Mouse (Mus musculus): ENCODE measurements around the gene Dnajc7.
A peak's percentile ranks its signal among the peaks of the same experiment; 100 is the strongest.
"Not testable (repeated sequence)": the region's sequence is repeated elsewhere in the genome, so short reads cannot be mapped to it uniquely, and the experiment has no call there.

Dnajc7 gene

GRCm38 (mm10) chr11:100619982-100620381 lies at the start of gene Dnajc7:
TSS of gene Dnajc7 (minus strand) at chr11:100620168.
- DNase-seq: no peak

GRCm38 (mm10) chr11:100659806-100660205 lies 39.8 kb upstream of the Dnajc7 start:
- DNase-seq: no peak

GRCm38 (mm10) chr11:100656458-100656857 lies 36.5 kb upstream of the Dnajc7 start:
- DNase-seq: no peak

GRCm38 (mm10) chr11:100655589-100655988 lies 35.6 kb upstream of the Dnajc7 start:
- DNase-seq: not testable (repeated sequence)

GRCm38 (mm10) chr11:100651748-100652147 lies 31.8 kb upstream of the Dnajc7 start:
- no peak for DNase-seq

GRCm38 (mm10) chr11:100651205-100651604 lies 31.2 kb upstream of the Dnajc7 start:
- no peak for DNase-seq

- DNase-seq: no peak
Measured at GRCm38 (mm10) chr11:100648405-100648804, 28.4 kb upstream of the Dnajc7 start.

GRCm38 (mm10) chr11:100646265-100646664 lies 26.3 kb upstream of the Dnajc7 start:
- DNase-seq: no peak

- DNase-seq: no peak
Measured at GRCm38 (mm10) chr11:100643612-100644575, 23.9 kb upstream of the Dnajc7 start.

- peak; percentile 59 to 65 for DNase-seq
Measured at GRCm38 (mm10) chr11:100640159-100640906, 20.4 kb upstream of the Dnajc7 start.

GRCm38 (mm10) chr11:100634530-100634929 lies 14.6 kb upstream of the Dnajc7 start:
- DNase-seq: no peak

- peak in 1 of 2 experiments; percentile 27 for DNase-seq
Measured at GRCm38 (mm10) chr11:100628862-100629352, 8.9 kb upstream of the Dnajc7 start.

- DNase-seq: no peak
Measured at GRCm38 (mm10) chr11:100628056-100628455, 8.1 kb upstream of the Dnajc7 start.

GRCm38 (mm10) chr11:100626701-100627195 lies 6.8 kb upstream of the Dnajc7 start:
- DNase-seq: peak; percentile 67 to 69

GRCm38 (mm10) chr11:100625754-100626700 lies 6.1 kb upstream of the Dnajc7 start:
- DNase-seq: no peak

GRCm38 (mm10) chr11:100623867-100624266 lies 3.9 kb upstream of the Dnajc7 start:
- DNase-seq: no peak

- DNase-seq: peak; percentile 95 to 97
Measured at GRCm38 (mm10) chr11:100622714-100623113, 2.7 kb upstream of the Dnajc7 start.

- DNase-seq: peak; percentile 95 to 96
Measured at GRCm38 (mm10) chr11:100619485-100619975, 438 bp downstream of the Dnajc7 start.

GRCm38 (mm10) chr11:100618761-100619484 lies 1.0 kb downstream of the Dnajc7 start, which contains the start of gene Nkiras2:
TSS of gene Nkiras2 (plus strand) at chr11:100619244.
- peak; percentile 31 to 43 for DNase-seq

- no peak for DNase-seq
Measured at GRCm38 (mm10) chr11:100617480-100617879, 2.5 kb downstream of the Dnajc7 start.

GRCm38 (mm10) chr11:100616836-100617235 lies 3.1 kb downstream of the Dnajc7 start:
- not testable (repeated sequence) for DNase-seq
